Comparison of ENCODE assay signal across 22 mouse cellular contexts in the genomic region with DNA sequence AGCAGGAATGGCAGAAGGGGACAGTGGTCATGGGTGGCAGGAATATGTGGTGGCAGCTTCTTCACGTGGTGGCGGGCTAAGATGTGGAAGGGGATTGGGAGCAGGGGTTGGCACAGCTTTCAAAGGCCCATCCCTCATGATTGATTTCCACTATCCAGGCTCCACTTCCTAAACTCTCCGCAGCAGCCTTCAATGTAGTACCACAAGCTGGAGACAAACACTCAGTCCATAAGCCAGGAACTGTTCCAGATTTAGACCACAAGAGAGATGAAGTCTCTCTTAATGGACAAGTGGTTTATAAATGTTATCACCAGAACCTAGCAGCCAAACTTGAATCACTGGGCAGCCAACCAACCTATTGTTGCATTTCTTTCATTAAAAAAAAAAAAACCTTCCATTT.
"Had no signal": no experiment of that assay in that cellular context is flagged by ENCODE, and none has a peak within 500 bp of the region (broad histone marks: within the 10 kb centered on the region; RNA-seq: fewer than 3 reads in every experiment).

No protein-coding gene starts in this region.

- H3K27me3 ChIP-seq: heart, embryonic 12.5 days; hindbrain, embryonic 13.5 days; hindbrain, embryonic 15.5 days; kidney, embryonic 15.5 days; limb, embryonic 12.5 days had no signal

- ATAC-seq: forebrain, postnatal 0 days; hindbrain, postnatal 0 days; intestine, embryonic 16.5 days had no signal

- H3K4me2 ChIP-seq: heart, embryonic 12.5 days; hindbrain, embryonic 13.5 days; hindbrain, embryonic 15.5 days; kidney, embryonic 15.5 days; limb, embryonic 12.5 days had no signal

- H3K27ac ChIP-seq: heart, embryonic 10.5 days; hindbrain, embryonic 13.5 days; hindbrain, embryonic 15.5 days; hindbrain, postnatal 0 days; kidney, embryonic 15.5 days; kidney, postnatal 0 days; limb, embryonic 10.5 days; limb, embryonic 12.5 days had no signal

- H3K9me3 ChIP-seq: heart, embryonic 10.5 days; heart, embryonic 12.5 days; hindbrain, embryonic 13.5 days; hindbrain, embryonic 15.5 days; kidney, embryonic 15.5 days; limb, embryonic 10.5 days; limb, embryonic 12.5 days had no signal

- H3K4me1 ChIP-seq: heart, embryonic 10.5 days; hindbrain, embryonic 13.5 days; hindbrain, embryonic 15.5 days; kidney, embryonic 15.5 days; limb, embryonic 10.5 days; limb, embryonic 12.5 days had no signal

- H3K4me3 ChIP-seq: heart, embryonic 10.5 days; heart, embryonic 12.5 days; hindbrain, embryonic 13.5 days; hindbrain, embryonic 15.5 days; kidney, embryonic 15.5 days; limb, embryonic 10.5 days; limb, embryonic 12.5 days had no signal

- DNase-seq: forebrain, postnatal 0 days; gastrocnemius, postnatal 14 days; gastrocnemius, postnatal 36 days; heart, adult 18-20 months; heart, postnatal 10 days; kidney, adult 11 months; kidney, adult 2 months; kidney, adult 9 months; kidney, postnatal 14 days; kidney, postnatal 36 days; layer of hippocampus, adult 9-11 months; layer of hippocampus, postnatal 36 days had no signal

- H3K9ac ChIP-seq: forebrain, postnatal 0 days; heart, embryonic 12.5 days; hindbrain, embryonic 13.5 days; hindbrain, embryonic 15.5 days; kidney, embryonic 15.5 days; limb, embryonic 12.5 days had no signal

- H3K36me3 ChIP-seq: heart, embryonic 10.5 days; heart, embryonic 12.5 days; hindbrain, embryonic 13.5 days; hindbrain, embryonic 15.5 days; kidney, embryonic 15.5 days; limb, embryonic 10.5 days; limb, embryonic 12.5 days had no signal
